Mouse (Mus musculus): ENCODE data around the gene Rnf220.

DNA sequence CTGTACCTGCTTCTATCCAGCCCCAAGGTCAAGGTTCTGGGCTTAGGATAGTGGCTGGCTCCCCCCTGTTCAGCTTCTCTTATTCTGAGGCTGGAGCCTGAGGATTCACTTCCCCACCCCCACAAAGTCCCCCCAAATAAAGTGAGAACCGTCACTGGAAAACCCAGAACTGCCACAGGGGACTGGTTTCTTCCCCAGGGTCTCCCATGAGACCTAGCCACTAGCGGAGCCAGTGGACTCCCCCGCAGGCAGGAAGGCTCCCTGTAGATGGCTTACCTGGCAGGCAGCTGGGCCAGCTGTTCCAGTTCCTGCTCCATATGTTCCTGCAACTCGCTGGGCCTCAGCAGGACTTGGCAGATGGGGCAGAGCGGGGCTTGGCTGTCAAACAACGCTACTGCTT, 189.6 kb downstream of the Rnf220 start:
- TF ChIP-seq POLR2A (IDR thresholded peaks at IDR 0.05; ENCODE audit: extremely low read depth, insufficient read depth, low read length) (no peak), CTCF (IDR thresholded peaks at IDR 0.05; ENCODE audit: extremely low read depth, insufficient read depth, low read length) (no peak)

All from cortical plate, adult 2 months (tissue).